Mouse (Mus musculus): ENCODE data around the gene 1700008P02Rik.
"Not testable (repeated sequence)": the region's sequence is repeated elsewhere in the genome, so short reads cannot be mapped to it uniquely, and the experiment has no call there.

1700008P02Rik gene

GRCm38 (mm10) chr3:6620343-6620742 lies at the start of gene 1700008P02Rik:
TSS of gene 1700008P02Rik (minus strand) at chr3:6620443.
- no peak for DNase-seq (ENCODE audit: low read depth)

- no peak for DNase-seq (ENCODE audit: low read depth)
Observed at GRCm38 (mm10) chr3:6649411-6649810, 29.2 kb upstream of the 1700008P02Rik start.

GRCm38 (mm10) chr3:6638151-6638550 lies 17.9 kb upstream of the 1700008P02Rik start:
- not testable (repeated sequence) for DNase-seq (ENCODE audit: low read depth)

- no peak for DNase-seq (ENCODE audit: low read depth)
Observed at GRCm38 (mm10) chr3:6634256-6634655, 14.0 kb upstream of the 1700008P02Rik start.

- no peak for DNase-seq (ENCODE audit: low read depth)
Observed at GRCm38 (mm10) chr3:6617881-6618280, 2.4 kb downstream of the 1700008P02Rik start.
